In the genomic region with DNA sequence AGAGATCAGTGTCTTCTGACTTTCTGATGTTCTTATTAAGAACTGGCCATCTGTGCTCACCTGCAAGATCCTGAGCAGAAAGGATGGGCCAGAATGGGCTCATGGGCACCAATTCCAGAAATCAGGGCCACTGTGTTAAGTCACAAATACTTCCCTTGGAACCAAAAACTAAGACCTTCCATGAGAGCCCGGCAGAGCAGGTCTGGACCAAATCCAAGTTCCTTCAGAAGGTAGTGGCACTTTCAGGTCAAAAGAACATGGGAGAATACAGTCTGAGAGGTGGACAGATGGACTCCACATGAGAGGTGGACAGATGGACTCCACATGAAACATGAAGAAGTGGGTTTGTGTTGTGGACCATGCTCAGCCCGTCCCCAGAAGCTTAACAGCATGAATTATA, we compare ENCODE assay signal across 24 mouse cellular contexts.
DNase-seq lines count a peak whose midpoint lies in the region.
"Had no signal": no experiment of that assay in that cellular context is flagged by ENCODE, and none has a peak within 500 bp of the region (broad histone marks: within the 10 kb centered on the region; RNA-seq: fewer than 3 reads in every experiment).

No protein-coding gene starts in this region.

- H3K27me3 ChIP-seq in heart, embryonic 10.5 days (ENCODE audit: insufficient read depth, poor library complexity, severe bottlenecking), result no peaks in the 10 kb centered on the region
- H3K27me3 ChIP-seq: limb, embryonic 13.5 days; liver, embryonic 13.5 days had no signal

- 85% methylated on average over 2 of the region's 2 CpGs for WGBS in heart, embryonic 10.5 days

- H3K4me1 ChIP-seq in heart, embryonic 10.5 days, result no peaks in the 10 kb centered on the region; the same call in 1 of the 2 replicates
- H3K4me1 ChIP-seq: liver, embryonic 13.5 days had no signal

- no peak overlapping the region for H3K27ac ChIP-seq in heart, embryonic 10.5 days
- H3K27ac ChIP-seq: embryonic facial prominence, embryonic 13.5 days; heart, embryonic 13.5 days; hindbrain, embryonic 13.5 days; layer of hippocampus, adult 2 months; limb, embryonic 13.5 days; liver, embryonic 13.5 days had no signal

- no peaks in the 10 kb centered on the region for H3K36me3 ChIP-seq in heart, embryonic 10.5 days
- H3K36me3 ChIP-seq: embryonic facial prominence, embryonic 13.5 days; heart, embryonic 13.5 days; hindbrain, embryonic 13.5 days; limb, embryonic 13.5 days; liver, embryonic 13.5 days had no signal

- DNase-seq in heart, embryonic 10.5 days (ENCODE audit: low spot score), result peak; percentile 13
- DNase-seq in heart, adult 8-10 months (ENCODE audit: low spot score), result no peak
- peak; percentile 6 to 11 for DNase-seq in cerebellum, adult 18-20 months
- peak; percentile 2 for DNase-seq in cerebellum, adult 8-10 months
- peak; percentile 12 to 27 for DNase-seq in cerebellum, postnatal 36 days
- DNase-seq in frontal cortex, postnatal 25 days (ENCODE audit: low spot score in 2 of 2), result no peak
- DNase-seq in adrenal gland, postnatal 14 days, result no peak
- DNase-seq: adrenal gland, adult 8-10 months; B cell, adult 2 months; gastrocnemius, postnatal 10 days; heart, postnatal 14 days; kidney, postnatal 25 days; liver, embryonic 13.5 days; lung, adult 2 months; lung, postnatal 14 days; midbrain, embryonic 14.5 days; right cerebral cortex, postnatal 14 days; thymus, postnatal 14 days had no signal

- H3K4me3 ChIP-seq in heart, embryonic 10.5 days, result no peak overlapping the region
- H3K4me3 ChIP-seq: embryonic facial prominence, embryonic 13.5 days; erythroblast, embryonic 14.5 days; heart, embryonic 13.5 days; hindbrain, embryonic 13.5 days; layer of hippocampus, adult 2 months; limb, embryonic 13.5 days; liver, embryonic 13.5 days had no signal

- H3K9me3 ChIP-seq in heart, embryonic 10.5 days, result no peaks in the 10 kb centered on the region
- H3K9me3 ChIP-seq: embryonic facial prominence, embryonic 13.5 days; heart, embryonic 13.5 days; hindbrain, embryonic 13.5 days; limb, embryonic 13.5 days; liver, embryonic 13.5 days had no signal

Comparison
In these comparisons a context has a peak if more than half of its experiments do, and no peak if none do; other contexts are left out.
1. DNase-seq: peak in heart, embryonic 10.5 days (single experiment), cerebellum, adult 18-20 months (2 of 2), cerebellum, adult 8-10 months (single experiment) and cerebellum, postnatal 36 days (2 of 2); none in heart, adult 8-10 months (single experiment), frontal cortex, postnatal 25 days (0 of 2) and adrenal gland, postnatal 14 days (single experiment).